Comparison of ENCODE assay signal across 19 mouse cellular contexts in genomic region chr6:67030416-67030815, GRCm38 (mm10). TPM values are rescaled to one million over a fixed set of nuclear protein-coding genes. Genes with fewer than 3 reads are reported as not detected.
A peak's percentile ranks its signal among the peaks of the same experiment; 100 is the strongest.
DNase-seq lines count a peak whose midpoint lies in the region; ATAC-seq lines count a peak whose summit lies in the region.
"Had no signal": no experiment of that assay in that cellular context is flagged by ENCODE, and none has a peak within 500 bp of the region (broad histone marks: within the 10 kb centered on the region; RNA-seq: fewer than 3 reads in every experiment).

No protein-coding gene starts in this region.

- H3K36me3 ChIP-seq in hindbrain, embryonic 10.5 days = no peaks in the 10 kb centered on the region
- H3K36me3 ChIP-seq in hindbrain, embryonic 16.5 days (ENCODE audit: control insufficient read depth, insufficient read depth, low read length) = no peaks in the 10 kb centered on the region
- H3K36me3 ChIP-seq in neural tube, embryonic 11.5 days (ENCODE audit: control insufficient read depth, insufficient read depth, low read length) = no peaks in the 10 kb centered on the region
- no peaks in the 10 kb centered on the region for H3K36me3 ChIP-seq in midbrain, embryonic 14.5 days (ENCODE audit: control insufficient read depth, insufficient read depth, low read length)
- H3K36me3 ChIP-seq: intestine, embryonic 15.5 days had no signal

- peak overlapping the region; percentile 67 for H3K27ac ChIP-seq in hindbrain, embryonic 10.5 days
- no peak overlapping the region for H3K27ac ChIP-seq in hindbrain, embryonic 16.5 days (ENCODE audit: low read depth, low read length)
- H3K27ac ChIP-seq in neural tube, embryonic 11.5 days (ENCODE audit: low read depth, low read length) = no peak overlapping the region
- no peak overlapping the region for H3K27ac ChIP-seq in midbrain, embryonic 14.5 days (replicated peaks; ENCODE audit: low read depth, low read length)
- H3K27ac ChIP-seq: intestine, embryonic 15.5 days; kidney, embryonic 15.5 days; layer of hippocampus, adult 2 months; macrophage had no signal

- no peak overlapping the region for H3K9ac ChIP-seq in hindbrain, embryonic 16.5 days (ENCODE audit: low read depth, low read length)
- H3K9ac ChIP-seq in neural tube, embryonic 11.5 days (ENCODE audit: low read length) = no peak overlapping the region
- no peak overlapping the region for H3K9ac ChIP-seq in midbrain, embryonic 14.5 days (replicated peaks; ENCODE audit: low read length)
- H3K9ac ChIP-seq: forebrain, postnatal 0 days; intestine, embryonic 15.5 days; kidney, embryonic 15.5 days had no signal

- 3% methylated on average over 2 of the region's 2 CpGs for WGBS in hindbrain, embryonic 10.5 days
- WGBS in hindbrain, embryonic 16.5 days = 5% methylated on average over 2 of the region's 2 CpGs
- 9% methylated on average over 2 of the region's 2 CpGs for WGBS in neural tube, embryonic 11.5 days
- 2% methylated on average over 2 of the region's 2 CpGs for WGBS in midbrain, embryonic 14.5 days

- H3K4me1 ChIP-seq in hindbrain, embryonic 10.5 days (replicated peaks) = peaks cover 33% of the 10 kb centered on the region
- H3K4me1 ChIP-seq in hindbrain, embryonic 16.5 days (ENCODE audit: control insufficient read depth, insufficient read depth, low read depth, low read length) = peaks cover 7% of the 10 kb centered on the region
- H3K4me1 ChIP-seq in neural tube, embryonic 11.5 days (ENCODE audit: control insufficient read depth, insufficient read depth, low read length) = peaks cover 7% of the 10 kb centered on the region; the same call in 1 of the 2 replicates
- H3K4me1 ChIP-seq in midbrain, embryonic 14.5 days (ENCODE audit: control insufficient read depth, insufficient read depth, low read length) = peaks cover 14% of the 10 kb centered on the region

- no peaks in the 10 kb centered on the region for H3K9me3 ChIP-seq in hindbrain, embryonic 10.5 days
- no peaks in the 10 kb centered on the region for H3K9me3 ChIP-seq in hindbrain, embryonic 16.5 days (ENCODE audit: control insufficient read depth, low read length)
- H3K9me3 ChIP-seq in neural tube, embryonic 11.5 days (ENCODE audit: control insufficient read depth, low read length) = no peaks in the 10 kb centered on the region
- H3K9me3 ChIP-seq in midbrain, embryonic 14.5 days (ENCODE audit: control insufficient read depth, low read length) = no peaks in the 10 kb centered on the region
- H3K9me3 ChIP-seq: intestine, embryonic 15.5 days; kidney, embryonic 15.5 days had no signal

- H3K4me2 ChIP-seq in hindbrain, embryonic 16.5 days (ENCODE audit: low read length) = no peak overlapping the region
- no peak overlapping the region for H3K4me2 ChIP-seq in neural tube, embryonic 11.5 days (ENCODE audit: low read depth)
- H3K4me2 ChIP-seq in midbrain, embryonic 14.5 days (ENCODE audit: low read length) = no peak overlapping the region
- H3K4me2 ChIP-seq: intestine, embryonic 15.5 days; kidney, embryonic 15.5 days had no signal

- H3K4me3 ChIP-seq in hindbrain, embryonic 10.5 days = 0 out of 2 replicates have a peak overlapping the region, but pooled peaks have one; percentile 11
- H3K4me3 ChIP-seq in hindbrain, embryonic 16.5 days (ENCODE audit: low read length) = no peak overlapping the region
- H3K4me3 ChIP-seq in neural tube, embryonic 11.5 days (ENCODE audit: low read depth, low read length) = no peak overlapping the region
- H3K4me3 ChIP-seq in midbrain, embryonic 14.5 days (replicated peaks; ENCODE audit: low read depth, low read length) = no peak overlapping the region
- H3K4me3 ChIP-seq: intestine, embryonic 15.5 days; kidney, embryonic 15.5 days; layer of hippocampus, adult 2 months; myocyte had no signal

- DNase-seq in hindbrain, embryonic 10.5 days (ENCODE audit: low spot score) = peak; percentile 35
- DNase-seq in neural tube, embryonic 11.5 days (ENCODE audit: low spot score) = peak; percentile 30
- DNase-seq in neural tube, embryonic 10.5 days (ENCODE audit: extremely low spot score, low spot score) = no peak
- DNase-seq in ZHBTc4 (ENCODE audit: low read depth, low spot score) = peak; percentile 79
- DNase-seq in midbrain, embryonic 14.5 days = peak; percentile 8
- DNase-seq in natural killer cell, adult 2 months (ENCODE audit: low spot score in 2 of 2) = no peak
- no peak for DNase-seq in frontal cortex, postnatal 14 days (ENCODE audit: low spot score in 2 of 2)
- DNase-seq: B cell, adult 2 months; cerebellum, postnatal 25 days; forebrain, postnatal 0 days; heart, postnatal 10 days; lung, adult 18-20 months; right cerebral cortex, postnatal 4 days had no signal

- ATAC-seq in hindbrain, embryonic 16.5 days = no peak
- ATAC-seq in neural tube, embryonic 11.5 days (ENCODE audit: insufficient read depth, low FRiP score, low TSS enrichment) = 0 out of 2 replicates have a peak, but pooled peaks have one; percentile 43
- ATAC-seq in midbrain, embryonic 14.5 days (ENCODE audit: low FRiP score, low TSS enrichment) = no peak
- ATAC-seq: forebrain, postnatal 0 days; intestine, embryonic 15.5 days had no signal

- H3K27me3 ChIP-seq in hindbrain, embryonic 10.5 days (ENCODE audit: insufficient read depth, poor library complexity, severe bottlenecking) = peaks cover 27% of the 10 kb centered on the region
- no peaks in the 10 kb centered on the region for H3K27me3 ChIP-seq in hindbrain, embryonic 16.5 days (replicated peaks; ENCODE audit: control insufficient read depth, insufficient read depth, low read length)
- no peaks in the 10 kb centered on the region for H3K27me3 ChIP-seq in neural tube, embryonic 11.5 days (ENCODE audit: control insufficient read depth, insufficient read depth, low read length)
- H3K27me3 ChIP-seq in midbrain, embryonic 14.5 days (ENCODE audit: control insufficient read depth, insufficient read depth, low read length) = peaks cover 9% of the 10 kb centered on the region; the same call in 1 of the 2 replicates
- H3K27me3 ChIP-seq: intestine, embryonic 15.5 days; kidney, embryonic 15.5 days had no signal

RNA-seq across cellular contexts. Expression of gene Gadd45a, which starts 6.8 kb away (rescaled TPM):
- 21.9 and 25.7 TPM in 2 replicates for polyA plus RNA-seq in hindbrain, embryonic 10.5 days (2016; fragmentation: Nextera tagmentation; extraction: Ambion mirVana)
- 15.3 and 18.5 TPM in 2 replicates for polyA plus RNA-seq in hindbrain, embryonic 16.5 days (2015; fragmentation: Nextera tagmentation; extraction: Ambion mirVana)
- polyA plus RNA-seq in neural tube, embryonic 11.5 days (2014; fragmentation: Nextera tagmentation; extraction: Ambion mirVana) = 21.3 and 23.6 TPM in 2 replicates
- polyA plus RNA-seq in midbrain, embryonic 14.5 days (2014; fragmentation: Nextera tagmentation; extraction: Ambion mirVana) = 13.7 and 18.6 TPM in 2 replicates

Comparison
In these comparisons a context has a peak if more than half of its experiments do, and no peak if none do; other contexts are left out.
1. DNase-seq: peak in hindbrain, embryonic 10.5 days (single experiment), neural tube, embryonic 11.5 days (single experiment), ZHBTc4 (single experiment) and midbrain, embryonic 14.5 days (single experiment); none in neural tube, embryonic 10.5 days (single experiment), natural killer cell, adult 2 months (0 of 2) and frontal cortex, postnatal 14 days (0 of 2).